Mouse (Mus musculus) CD4-positive helper T cell, adult 2 months (primary cell): ENCODE measurements around the gene Ptk7.

Source experiments
- DNase-seq: peaks from one replicate; pipeline ENCODE4 v3.0.0-alpha.2; 2012; ENCODE audit warnings: low read depth, missing footprints, low spot score

The Ptk7 gene

DNA sequence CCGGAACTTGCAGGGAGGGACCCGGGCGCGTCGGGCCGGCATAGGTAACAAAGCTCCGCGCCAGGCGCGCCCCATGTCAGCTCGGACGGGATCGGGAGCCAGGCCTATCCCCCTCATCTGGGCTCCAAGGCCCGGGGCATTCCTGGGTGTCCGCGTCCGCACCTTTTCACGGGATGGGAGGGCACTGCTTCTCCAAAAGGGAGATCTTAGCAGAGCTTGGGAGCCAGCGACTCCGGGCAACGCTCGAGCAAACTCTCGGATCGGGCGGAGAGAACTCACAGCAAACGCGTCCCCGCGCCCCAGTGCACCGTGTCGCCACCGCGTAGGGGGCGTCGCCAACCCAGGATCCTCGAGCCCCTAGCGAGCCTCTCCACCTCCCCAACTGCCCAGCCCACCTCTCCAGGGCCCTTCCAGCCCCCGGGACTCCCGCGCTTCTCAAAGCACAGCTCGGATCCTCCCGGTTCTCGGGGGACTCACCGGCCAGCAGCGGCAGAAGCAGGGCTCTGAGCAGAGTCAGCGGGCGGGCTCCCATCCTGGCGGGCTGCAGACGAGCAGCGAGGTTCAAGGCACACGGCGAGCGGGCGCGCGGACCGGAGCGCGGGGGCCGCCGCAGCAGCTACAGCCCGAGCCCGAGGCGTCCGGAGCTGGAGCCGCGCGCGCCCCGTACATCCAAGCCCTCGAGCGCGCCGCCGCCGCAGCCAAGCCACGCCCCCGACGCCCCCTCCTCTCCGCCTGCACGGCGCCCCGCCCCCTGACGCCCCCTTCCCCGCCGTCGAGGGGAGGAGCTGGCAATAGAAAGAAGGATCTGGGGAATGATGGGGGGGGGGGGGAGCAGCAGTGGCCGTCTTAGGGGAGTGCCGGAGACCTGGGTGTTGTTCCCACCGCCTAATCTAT is at the start of gene Ptk7:
TSS of gene Ptk7 (minus strand) at position 714 of the 894 bp plus-strand sequence.
- no peak for DNase-seq

DNA sequence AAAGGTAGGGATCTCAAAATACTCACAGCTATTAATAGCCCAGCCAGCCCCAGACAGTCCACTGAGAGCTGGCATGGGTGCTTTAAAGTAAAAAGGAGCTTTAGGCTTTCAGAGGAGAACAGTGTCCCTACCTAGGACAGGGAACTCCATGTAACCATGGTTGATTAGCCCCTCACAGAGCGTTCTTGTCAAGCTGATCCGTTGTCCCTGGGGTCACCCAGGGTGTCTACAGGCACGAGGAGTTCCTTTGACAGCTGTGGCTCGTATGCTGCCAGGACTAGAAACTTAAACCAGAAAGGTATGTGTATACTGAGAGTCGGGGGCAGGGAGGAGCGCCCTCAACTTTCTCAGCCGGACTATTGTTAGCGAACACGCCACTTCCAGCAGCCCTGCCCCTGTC is 49.6 kb upstream of the Ptk7 start:
- no peak for DNase-seq

DNA sequence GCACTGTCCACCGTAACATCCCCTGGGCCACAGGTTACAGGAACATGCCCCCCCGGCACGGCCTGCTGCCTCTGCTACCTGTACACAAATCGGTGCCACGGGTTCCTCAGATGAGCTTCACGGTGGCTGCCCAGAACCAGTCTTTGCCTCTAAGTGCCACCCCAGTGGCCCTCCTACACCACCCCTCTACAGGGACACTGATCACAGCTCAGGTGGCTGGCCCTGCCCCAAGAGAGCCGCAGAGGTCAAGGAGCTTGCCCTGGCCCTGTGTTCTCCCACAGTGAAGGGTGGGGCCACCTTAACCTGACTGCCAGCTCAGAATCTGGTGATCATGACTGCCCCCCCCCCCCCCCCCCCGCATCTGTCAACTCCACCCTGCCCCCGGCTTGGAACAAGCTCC is 49.1 kb upstream of the Ptk7 start, which contains the start of gene Mea1:
TSS of gene Mea1 (plus strand) at position 378 of the 400 bp plus-strand sequence.
- DNase-seq, result no peak

DNA sequence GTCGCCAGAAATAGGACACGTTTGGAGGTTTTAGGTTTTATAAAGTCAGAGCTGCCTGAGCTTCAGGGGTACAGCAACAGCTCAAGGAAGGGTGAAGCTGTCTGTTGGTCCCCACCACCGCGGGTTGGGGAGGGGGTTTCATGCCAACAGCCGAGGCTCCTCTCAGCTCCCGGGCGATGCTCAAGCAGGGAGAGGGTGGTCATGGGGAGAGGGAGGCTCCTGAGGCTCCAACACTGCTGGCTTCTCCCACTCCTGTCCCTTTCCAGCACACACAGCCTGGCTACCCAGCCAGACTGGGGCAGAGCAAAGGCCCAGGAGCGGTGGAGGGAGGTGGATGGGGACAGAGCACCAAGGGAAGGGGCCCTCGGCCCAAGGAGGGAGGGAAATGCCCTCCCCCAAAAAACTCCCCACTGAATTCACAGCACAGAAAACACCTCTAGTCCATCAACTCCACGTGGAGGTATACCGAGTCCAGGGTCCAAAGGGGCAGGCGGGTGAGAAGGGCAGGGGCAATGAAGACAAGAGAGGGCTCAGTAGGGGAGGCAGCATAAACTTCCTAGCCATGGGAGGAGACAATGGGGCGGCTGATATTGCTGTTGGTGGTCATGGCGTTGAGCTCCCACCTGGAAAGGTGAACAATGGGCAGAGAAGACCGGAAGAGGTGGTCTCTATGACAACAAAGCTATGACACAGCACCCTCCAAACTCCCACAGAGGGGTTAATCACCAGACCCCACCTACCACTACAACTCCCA is 45.4 kb upstream of the Ptk7 start:
- DNase-seq, result peak; percentile 11

DNA sequence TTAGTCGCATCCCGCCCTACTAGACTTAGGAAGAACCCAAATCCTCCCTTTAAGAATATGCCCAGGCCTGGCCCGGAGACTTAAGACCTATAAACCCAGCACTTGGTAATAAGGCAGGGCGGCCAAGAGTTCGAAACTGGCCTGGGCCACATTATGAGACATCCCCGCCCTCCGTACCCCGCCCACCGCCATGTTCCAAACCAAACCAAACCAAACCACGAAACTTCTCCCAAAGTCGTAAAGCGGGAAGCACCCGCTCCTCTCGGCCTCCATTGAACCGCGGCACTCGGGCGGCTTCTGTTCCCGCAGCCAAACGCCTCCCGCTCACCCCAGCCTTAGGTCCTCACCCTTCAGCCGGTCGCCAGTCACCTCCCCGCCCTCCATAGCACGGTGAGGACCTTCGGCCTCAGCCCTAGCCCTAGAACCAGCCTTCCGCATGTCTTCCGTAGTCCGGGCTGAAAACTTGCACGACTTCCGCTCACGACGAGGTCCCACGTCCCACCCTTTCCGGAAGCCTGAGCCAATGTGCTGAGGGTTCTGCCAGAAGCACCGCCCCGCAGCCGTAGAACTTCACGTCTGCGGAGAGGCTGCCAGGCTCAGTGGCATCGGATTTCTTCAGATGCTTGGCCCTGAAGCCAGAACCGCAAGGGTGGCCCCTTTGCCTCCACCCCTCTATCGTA is 44.7 kb upstream of the Ptk7 start, which contains the start of gene Rrp36:
TSS of gene Rrp36 (minus strand) at position 503 of the 680 bp plus-strand sequence.
- peak; percentile 92 for DNase-seq

DNA sequence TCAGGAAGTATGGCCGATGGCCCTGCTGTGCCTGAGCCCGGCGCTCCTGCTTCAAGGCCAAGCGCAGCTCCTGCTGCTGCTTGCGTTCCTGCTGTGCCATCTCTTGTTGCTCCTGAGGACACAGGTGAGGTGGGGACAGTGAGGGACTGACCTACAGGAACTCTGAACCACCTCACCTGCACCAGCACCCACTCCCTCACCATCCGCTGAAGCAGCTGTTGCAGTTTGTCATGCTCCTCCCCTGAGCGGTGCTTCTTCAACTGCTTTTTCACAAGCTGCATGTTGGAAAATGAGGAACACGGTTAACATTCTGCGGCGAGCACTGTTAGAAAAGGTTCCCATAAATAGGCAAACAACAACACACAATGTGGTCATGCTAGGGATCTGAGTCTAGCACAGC is 40.6 kb upstream of the Ptk7 start:
- no peak for DNase-seq

DNA sequence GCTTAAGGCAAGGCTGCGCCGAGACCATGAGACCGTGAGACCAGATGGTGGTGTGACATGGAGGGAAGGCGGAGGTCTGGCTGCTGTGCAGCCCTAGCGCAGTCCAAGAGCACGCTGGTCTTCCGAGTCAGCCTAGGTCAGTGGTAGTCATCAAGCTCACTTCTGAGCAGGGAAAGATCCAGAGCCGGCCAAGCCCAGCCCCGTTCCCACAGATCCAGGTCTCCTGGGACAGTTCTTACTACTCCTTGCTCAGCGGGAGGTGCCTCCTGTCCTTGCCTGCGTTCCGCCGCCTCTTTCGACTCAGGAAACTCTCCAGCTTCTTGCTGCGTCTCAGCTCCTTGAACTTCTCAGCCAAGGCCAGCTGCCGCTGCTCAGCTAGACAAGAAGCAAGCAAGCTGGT is 38.4 kb upstream of the Ptk7 start:
- DNase-seq, result no peak

DNA sequence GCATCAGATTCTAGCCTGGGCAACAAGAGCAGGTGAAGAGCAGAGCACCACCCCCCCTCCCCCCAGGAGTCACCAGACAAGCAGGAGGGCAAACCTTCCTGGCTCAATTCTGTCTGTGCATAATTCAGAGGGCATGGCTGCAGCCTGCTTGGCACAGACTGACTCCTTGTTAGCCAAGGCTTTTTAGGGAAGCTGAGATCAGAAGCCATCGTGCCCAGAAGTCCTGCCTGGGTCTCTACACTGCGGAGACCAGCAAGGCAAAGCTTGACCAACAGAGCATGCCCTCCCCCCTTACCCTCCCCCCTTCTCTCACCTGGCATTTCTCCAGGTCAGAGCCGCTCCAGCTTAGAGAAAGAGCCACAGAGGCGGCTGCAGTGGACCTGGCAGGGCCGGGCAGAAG is 33.4 kb upstream of the Ptk7 start:
- DNase-seq, result no peak

DNA sequence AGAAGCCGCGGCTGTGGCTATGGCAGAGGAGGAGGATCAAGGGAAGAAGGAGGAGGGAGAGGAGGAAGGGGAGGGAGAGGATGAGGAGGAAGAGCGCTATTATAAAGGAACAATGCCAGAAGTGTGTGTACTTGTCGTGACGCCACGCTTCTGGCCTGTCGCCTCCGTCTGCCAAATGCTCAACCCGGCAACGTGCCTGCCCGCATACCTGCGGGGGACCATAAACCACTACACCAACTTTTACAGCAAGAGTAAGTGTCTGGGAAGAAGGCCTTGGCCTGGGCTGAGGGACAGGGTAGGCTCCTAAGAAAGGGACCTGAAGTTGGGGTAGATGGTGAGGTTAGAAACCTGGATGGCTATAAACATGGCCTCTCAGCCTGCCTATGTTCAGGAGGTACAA is 32.7 kb upstream of the Ptk7 start:
- no peak for DNase-seq

DNA sequence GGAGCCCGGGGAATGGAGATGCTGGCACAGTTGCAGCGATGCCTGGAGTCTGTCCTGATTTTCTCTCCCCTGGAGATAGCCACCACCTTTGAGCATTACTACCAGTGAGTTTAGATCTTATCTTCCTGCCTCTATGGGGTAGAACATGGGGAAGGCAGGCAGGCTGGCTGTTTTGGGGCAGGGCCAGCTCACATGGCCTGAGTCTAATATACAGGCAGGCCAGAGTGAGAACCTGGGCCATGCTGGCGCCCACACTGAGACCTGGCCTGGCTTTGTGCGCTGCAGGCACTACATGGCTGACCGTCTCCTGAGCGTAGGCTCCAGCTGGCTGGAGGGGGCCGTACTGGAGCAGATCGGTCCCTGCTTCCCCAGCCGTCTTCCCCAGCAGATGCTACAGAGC is 32.0 kb upstream of the Ptk7 start:
- no peak for DNase-seq

DNA sequence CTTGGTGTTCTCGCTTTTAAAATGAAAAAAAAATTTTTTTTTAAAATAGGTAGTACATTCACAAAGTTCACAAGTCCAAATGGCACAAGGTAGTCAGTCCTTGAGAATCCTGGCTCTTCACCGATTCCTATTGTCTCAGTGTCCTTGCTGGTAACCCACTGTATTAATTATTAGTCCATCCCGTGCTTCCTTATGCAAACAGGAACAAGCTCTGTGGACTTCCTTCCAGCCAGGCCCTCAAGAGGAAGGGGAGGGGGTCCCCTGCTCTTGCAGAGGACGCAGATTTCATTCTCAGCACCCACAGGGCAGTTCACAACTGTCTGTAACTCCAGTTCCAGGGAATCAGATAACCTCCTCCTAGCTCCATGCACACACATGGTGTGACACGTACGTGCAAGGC is 26.8 kb upstream of the Ptk7 start:
- DNase-seq, result no peak

DNA sequence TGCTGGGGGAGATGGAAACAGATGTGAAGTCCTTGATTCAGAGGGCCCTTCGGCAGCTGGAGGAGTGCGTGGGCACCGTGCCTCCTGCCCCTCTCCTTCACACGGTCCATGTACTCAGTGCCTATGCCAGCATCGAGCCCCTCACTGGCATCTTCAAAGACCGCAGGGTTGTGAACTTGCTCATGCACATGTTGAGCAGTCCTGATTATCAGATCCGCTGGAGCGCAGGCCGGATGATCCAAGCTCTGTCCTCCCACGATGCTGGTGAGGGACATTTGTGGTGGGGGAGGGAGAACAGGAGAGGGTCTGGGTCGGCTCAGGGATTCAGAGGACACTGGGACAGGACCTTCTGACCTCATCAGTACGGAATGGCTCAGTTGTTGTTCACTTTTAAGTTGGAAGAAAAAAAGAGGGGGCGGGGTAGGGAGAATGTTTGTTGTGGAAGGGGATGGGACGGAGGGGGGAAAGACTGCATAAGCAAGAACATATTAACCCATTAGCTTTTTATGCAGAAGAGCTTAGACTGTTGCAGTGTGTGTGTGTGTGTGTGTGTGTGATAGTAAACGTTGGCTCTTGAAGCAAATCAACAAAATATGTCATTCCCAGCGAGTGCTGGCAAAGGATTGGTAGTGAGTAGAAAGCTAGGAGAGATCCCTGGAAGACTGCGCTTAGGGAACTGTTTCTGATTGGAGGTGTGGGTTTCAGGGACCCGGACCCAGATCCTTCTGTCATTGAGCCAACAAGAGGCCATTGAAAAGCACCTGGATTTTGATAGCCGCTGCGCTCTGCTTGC is 22.6 kb upstream of the Ptk7 start:
- no peak for DNase-seq

DNA sequence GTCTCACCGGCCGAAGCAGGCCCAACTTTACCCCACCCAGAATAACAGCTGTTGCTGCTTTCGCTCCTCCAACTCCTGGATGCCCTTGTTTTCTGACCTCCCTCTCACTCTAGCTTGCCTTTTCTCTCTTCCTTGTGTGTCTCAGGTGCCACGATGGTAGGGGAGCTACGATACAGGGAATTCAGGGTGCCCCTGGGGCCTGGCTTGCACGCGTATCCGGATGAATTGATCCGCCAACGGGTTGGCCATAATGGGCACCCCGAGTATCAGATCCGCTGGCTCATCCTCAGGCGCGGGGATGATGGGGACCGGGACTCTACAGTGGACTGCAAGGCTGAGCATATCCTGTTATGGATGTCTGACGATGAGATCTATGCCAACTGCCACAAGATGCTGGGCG is 22.0 kb upstream of the Ptk7 start:
- no peak for DNase-seq

DNA sequence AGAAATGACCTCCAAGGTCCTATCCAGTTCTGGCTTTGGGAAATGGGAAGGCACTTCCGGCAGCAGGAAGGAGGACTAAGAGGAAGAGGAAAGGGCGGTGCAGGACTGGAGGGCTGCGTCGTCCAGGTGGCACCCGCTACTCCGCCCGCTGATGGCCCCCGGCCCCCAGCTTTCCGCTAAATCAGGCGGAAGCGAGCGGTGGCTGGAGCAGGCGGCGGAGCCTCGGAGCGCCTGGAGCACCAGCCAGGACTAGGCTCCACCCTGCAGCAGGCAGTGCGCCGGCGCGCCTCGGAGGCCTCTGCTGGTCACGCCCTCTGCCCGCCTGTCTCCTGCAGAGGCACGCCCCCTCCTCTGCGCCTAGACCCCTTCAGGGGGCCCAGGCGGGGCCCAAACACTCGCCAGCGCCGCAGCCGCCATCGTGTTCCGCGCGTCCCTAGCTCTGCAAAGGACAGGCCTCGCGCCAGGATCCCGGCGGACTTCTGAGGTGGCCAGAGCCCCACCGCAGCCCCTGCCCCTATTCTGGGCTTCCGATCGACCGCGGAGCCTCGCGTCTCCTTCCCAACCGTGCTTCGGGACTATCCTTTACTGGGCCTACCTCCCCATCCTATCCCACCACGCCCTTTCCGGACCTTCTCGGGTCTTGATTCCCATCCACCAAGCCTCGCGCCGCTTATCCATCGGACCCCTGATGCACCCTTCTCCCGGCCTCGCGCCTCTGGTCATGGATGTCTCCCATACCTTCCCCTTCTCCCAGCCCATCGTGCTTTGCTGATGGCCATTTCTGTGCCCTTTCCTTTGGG is 21.1 kb upstream of the Ptk7 start, which contains the start of gene Cul7:
TSS of gene Cul7 (plus strand) at position 106 of the 800 bp plus-strand sequence.
- peak; percentile 90 for DNase-seq

DNA sequence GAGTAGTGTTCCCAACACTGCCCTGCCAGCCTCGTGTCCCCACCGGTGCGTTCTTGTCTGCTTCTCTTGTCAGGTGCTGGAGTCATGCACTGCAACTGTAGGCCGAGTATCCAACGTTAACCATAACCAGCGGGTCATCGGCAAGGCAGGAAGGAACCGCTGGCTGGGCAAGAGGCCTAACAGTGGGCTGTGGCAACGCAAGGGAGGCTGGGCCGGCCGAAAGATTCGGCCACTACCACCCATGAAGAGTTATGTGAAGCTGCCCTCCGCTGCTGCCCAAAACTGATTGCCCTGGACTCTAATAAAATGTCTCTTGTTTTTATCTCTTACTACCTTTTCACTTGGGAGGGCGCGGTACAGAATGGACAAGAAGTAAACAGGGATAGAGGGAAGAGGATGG is 20.5 kb upstream of the Ptk7 start:
- DNase-seq, result no peak

DNA sequence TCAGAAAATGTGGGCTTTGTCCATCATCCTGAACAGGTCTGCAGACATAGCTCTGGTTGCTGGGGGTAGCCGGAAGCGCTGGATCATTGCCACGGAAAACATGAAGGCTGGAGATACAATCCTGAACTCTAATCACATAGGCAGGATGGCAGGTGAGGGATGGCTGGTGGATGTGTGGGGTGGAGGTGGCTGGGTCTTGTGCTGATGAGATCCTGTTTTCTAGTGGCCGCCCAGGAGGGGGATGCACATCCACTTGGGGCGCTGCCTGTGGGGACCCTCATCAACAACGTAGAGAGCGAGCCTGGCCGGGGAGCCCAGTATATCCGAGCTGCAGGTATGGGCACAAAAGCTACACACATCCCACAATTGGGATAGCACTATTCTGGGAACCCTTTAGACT is 19.1 kb upstream of the Ptk7 start:
- DNase-seq, result no peak

DNA sequence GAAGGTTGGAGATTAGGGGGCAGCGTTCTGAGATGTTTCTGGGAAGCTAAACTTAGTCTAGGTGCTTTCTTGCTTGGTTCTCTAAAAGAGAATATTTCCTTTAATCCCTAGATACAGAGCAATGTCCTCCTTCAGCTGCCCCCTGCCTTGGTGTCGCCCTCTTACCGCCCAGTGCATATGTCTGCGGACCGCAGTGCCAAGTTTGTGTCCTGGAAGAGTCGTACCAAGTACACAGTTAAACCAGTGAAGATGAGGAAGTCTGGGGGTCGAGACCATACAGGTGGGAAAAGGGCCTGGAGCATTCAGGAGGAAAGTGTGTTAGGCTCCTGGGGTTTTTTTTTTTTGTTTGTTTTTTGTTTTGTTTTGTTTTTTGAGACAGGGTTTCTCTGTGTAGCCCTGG is 18.0 kb upstream of the Ptk7 start:
- DNase-seq, result no peak

DNA sequence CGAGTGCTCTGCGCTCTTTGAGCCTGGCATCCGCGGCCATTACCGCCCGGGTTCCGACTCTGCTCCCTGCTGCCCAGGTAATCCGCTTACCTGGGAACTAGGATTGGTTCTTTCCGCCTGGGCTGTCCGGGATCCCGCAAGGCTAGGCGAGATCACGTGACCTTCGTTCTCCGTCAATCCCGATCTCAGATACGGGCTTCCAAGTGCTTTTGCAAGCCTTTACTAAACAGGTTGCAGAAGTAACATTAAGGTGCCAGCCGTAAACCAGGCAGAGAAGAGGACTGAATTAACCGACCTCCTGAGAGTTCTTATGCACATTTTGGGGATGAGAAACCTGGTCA is 17.0 kb upstream of the Ptk7 start:
- no peak for DNase-seq

DNA sequence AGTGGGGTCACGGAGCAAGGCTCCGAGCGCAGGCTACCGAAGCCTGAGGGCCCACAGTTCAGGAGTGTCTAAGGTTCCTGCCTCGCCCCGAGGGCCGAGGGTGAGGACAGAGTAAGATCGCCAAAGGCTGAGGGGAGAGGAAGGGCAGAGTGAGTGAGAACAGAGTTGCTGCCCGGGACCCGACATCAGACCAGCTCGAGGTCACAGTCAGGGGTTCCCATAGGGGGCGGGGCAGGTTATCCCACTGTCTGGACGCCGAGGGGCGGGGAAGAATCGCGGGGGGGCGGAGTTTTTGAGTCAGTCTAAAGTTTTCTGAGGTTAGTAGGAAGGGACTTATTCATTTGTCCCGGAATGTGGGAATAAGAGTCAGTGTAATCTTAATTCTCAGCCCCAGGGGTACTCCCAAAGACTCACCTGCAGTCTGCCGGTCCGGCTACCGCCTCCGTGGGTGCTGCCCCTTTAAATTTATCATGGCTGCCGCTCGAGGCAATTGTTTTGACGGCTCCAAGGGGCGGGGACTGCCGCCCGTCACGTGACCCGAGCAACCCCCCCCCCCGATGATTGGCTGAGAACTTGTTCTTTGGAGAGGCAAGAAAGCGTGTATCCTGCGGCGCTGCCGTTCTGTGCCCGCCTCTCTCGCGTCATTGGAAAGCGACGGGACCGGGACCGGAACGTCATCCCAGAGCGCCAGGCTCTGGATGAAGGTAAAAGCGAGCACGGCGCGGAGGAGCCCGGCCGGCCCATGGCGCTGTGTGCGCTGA is 16.4 kb upstream of the Ptk7 start, which contains the start of the genes Klc4 and Mrpl2:
TSS of gene Klc4 (minus strand) at position 462 of the 761 bp plus-strand sequence.
TSS of gene Mrpl2 (plus strand) at position 669 of the 761 bp plus-strand sequence.
- DNase-seq, result peak; percentile 100
